Mouse (Mus musculus): ENCODE data around the gene Shisa3. TPM values are rescaled to one million over a fixed set of nuclear protein-coding genes. Genes with fewer than 3 reads are reported as not detected.

The Shisa3 gene
- polyA plus RNA-seq, 1 experiment, result 22.4 TPM

DNA sequence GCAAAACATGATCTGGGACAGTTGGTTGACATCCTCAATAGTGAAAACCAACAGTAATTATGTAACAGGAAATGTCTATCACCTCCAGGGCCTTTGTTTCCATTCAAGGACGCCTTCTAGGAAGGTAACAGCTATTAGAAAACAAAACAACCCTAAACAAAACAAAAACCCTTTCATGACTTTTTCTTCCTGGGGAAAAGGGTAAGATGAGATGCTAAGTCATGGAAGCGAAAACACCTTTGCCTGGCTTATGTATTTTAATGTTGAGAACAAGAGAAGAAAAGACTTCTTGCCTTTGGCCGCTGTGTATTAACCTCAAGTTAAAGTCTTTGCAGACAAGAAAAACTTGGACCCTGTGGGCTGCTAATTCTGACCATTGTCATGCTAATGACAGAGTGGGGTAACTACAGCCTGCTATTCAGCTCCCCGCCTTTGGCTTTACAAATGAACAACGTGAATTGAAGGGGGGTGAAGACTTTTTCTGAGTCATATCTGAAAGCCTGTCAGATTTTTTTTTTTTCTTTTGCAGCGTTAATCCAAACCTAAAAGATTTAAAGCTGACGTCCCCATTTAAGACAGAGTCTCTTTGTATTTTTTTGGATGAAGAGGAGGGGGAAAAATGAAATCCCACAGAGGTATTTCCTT, 25.6 kb downstream of the Shisa3 start:
- no peak overlapping the region for H3K27ac ChIP-seq (ENCODE audit: control insufficient read depth, insufficient read depth, low read depth, low read length)
- TF ChIP-seq POLR2A (IDR thresholded peaks at IDR 0.05; ENCODE audit: control insufficient read depth, low read depth, low read length), result no peak
- no peak for TF ChIP-seq CTCF (IDR thresholded peaks at IDR 0.05; ENCODE audit: control insufficient read depth, insufficient read depth, insufficient replicate concordance, low read depth, low read length)
- no peaks in the 10 kb centered on the region for H3K36me3 ChIP-seq (ENCODE audit: control insufficient read depth, insufficient read depth, low read length)
- no peaks in the 10 kb centered on the region for H3K4me1 ChIP-seq (ENCODE audit: control insufficient read depth, insufficient read depth, low read length)
- H3K27me3 ChIP-seq (ENCODE audit: control insufficient read depth, insufficient read depth, low read length), result no peaks in the 10 kb centered on the region
- H3K4me3 ChIP-seq (ENCODE audit: control insufficient read depth, low read depth, low read length), result no peak overlapping the region

DNA sequence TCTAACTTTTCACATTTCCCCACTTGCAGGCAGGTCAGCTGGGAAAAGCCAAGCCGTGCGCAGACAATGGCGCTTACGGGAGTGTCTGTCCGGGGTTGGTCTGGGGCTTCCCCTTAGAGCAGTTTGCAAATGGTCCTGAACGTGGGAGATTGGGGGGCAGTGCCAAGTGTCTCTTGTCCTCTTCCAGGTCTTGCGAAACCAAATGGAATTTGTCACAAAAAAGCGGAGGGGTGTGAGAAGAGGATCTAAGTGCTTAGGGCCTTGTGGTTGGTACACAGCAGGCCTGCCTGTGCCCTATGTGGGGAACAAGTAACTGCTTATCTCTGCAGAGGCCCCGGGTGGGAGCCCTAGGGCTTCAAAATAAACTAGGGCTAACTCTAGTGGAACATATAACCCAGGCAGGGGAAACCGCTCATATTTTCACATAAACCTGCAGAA, 26.2 kb downstream of the Shisa3 start:
- no peaks in the 10 kb centered on the region for H3K27me3 ChIP-seq (ENCODE audit: control insufficient read depth, insufficient read depth, low read length)
- H3K27ac ChIP-seq (ENCODE audit: control insufficient read depth, insufficient read depth, low read depth, low read length), result no peak overlapping the region
- no peak for TF ChIP-seq CTCF (IDR thresholded peaks at IDR 0.05; ENCODE audit: control insufficient read depth, insufficient read depth, insufficient replicate concordance, low read depth, low read length)
- TF ChIP-seq POLR2A (IDR thresholded peaks at IDR 0.05; ENCODE audit: control insufficient read depth, low read depth, low read length), result no peak
- no peaks in the 10 kb centered on the region for H3K4me1 ChIP-seq (ENCODE audit: control insufficient read depth, insufficient read depth, low read length)
- no peak overlapping the region for H3K4me3 ChIP-seq (ENCODE audit: control insufficient read depth, low read depth, low read length)
- no peaks in the 10 kb centered on the region for H3K36me3 ChIP-seq (ENCODE audit: control insufficient read depth, insufficient read depth, low read length)

DNA sequence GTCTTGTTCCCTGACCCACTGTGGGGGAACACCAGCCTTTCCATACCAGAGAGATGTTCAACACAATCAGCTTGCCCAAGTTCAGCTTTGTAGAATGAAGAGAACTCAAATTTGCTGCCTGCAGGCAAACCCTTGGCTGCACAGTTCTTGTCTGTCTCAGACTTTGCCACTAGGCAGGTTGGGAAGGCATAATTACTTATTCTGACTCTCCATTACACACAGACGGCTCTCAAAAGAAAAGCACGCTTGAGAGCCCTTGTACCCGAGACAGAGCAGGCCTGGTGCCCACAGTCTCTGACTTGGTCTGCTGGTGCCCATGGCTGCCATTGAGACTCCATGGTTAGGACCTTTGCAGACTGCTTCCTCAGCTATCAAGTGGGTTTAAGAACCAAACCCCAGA, 26.7 kb downstream of the Shisa3 start:
- TF ChIP-seq POLR2A (IDR thresholded peaks at IDR 0.05; ENCODE audit: control insufficient read depth, low read depth, low read length), result no peak
- H3K27me3 ChIP-seq (ENCODE audit: control insufficient read depth, insufficient read depth, low read length), result no peaks in the 10 kb centered on the region
- no peak overlapping the region for H3K27ac ChIP-seq (ENCODE audit: control insufficient read depth, insufficient read depth, low read depth, low read length)
- no peaks in the 10 kb centered on the region for H3K36me3 ChIP-seq (ENCODE audit: control insufficient read depth, insufficient read depth, low read length)
- H3K4me1 ChIP-seq (ENCODE audit: control insufficient read depth, insufficient read depth, low read length), result no peaks in the 10 kb centered on the region
- no peak overlapping the region for H3K4me3 ChIP-seq (ENCODE audit: control insufficient read depth, low read depth, low read length)

DNA sequence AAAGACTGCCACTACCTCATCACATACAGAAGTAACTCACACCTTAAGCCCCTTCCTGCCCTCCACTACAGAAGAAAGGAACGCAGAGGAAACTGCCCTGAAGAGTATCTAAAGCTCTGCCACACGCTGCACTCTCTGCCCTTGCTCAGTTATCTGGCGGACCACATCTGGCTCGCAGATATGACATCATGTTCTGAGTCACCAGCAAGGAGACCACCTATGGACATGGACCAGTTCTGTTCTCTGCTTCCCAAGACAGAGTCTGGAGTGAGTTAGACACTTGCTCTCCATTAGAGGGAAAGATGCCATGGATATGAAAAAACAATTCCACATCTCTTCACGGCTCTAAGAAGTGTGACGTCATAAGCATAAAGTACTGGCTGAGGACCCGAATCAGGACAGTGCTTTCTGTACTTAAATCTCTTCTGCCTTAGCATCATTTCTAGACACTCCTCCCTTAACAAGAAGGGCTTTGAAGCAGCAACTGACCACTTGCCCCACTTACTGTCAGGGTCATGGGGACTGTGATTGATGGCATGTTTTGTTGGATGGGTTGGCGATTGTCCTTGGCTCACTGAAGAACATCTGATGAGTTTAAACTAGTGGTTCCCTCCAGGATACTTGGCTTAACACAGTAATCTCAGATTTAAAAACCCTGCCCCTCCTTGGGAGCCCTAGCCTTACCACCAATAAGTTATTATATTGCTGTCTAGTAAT, 33.1 kb downstream of the Shisa3 start:
- Histone ChIP-seq H3K4me3 (ENCODE audit: control insufficient read depth, low read depth, low read length) (no peak overlapping the region), H3K36me3 (ENCODE audit: control insufficient read depth, insufficient read depth, low read length) (no peaks in the 10 kb centered on the region), H3K27me3 (ENCODE audit: control insufficient read depth, insufficient read depth, low read length) (no peaks in the 10 kb centered on the region), H3K4me1 (ENCODE audit: control insufficient read depth, insufficient read depth, low read length) (no peaks in the 10 kb centered on the region), H3K27ac (ENCODE audit: control insufficient read depth, insufficient read depth, low read depth, low read length) (no peak overlapping the region)
- TF ChIP-seq CTCF (IDR thresholded peaks at IDR 0.05; ENCODE audit: control insufficient read depth, insufficient read depth, insufficient replicate concordance, low read depth, low read length) (no peak), POLR2A (IDR thresholded peaks at IDR 0.05; ENCODE audit: control insufficient read depth, low read depth, low read length) (no peak)

DNA sequence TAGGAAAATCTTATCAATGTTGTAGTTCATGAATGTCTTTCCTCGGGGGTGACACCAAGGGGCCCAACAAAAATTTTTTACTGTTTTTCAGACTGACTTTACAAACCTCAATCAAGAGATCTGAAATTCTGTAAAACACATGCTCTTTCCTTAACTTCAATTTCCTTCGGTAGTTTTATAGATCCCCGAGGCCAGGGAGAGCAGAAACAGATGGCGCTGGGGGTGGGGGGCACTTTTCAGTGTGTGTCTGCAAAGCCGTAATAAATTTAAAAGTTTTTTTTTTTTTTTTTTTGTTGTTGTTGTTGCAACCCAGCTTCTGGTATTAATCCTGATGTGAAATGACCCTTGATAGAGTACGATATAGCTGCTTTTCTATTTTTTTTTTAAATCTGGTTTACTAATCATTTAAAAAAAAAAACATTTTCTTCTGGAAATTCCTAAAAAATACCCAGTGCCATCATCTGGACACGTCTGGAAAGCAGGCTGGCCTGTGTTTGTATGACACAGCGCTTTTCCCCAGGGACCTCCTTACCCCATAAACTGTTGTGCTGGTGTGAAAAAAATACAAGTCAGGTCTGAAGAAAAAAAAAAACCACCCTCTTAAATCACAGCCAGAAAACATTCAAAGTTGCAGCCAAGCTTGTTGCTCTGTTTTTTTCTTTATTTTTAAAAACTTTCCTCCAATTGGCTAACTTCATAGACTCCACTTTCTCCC, 33.9 kb downstream of the Shisa3 start:
- no peak for TF ChIP-seq CTCF (IDR thresholded peaks at IDR 0.05; ENCODE audit: control insufficient read depth, insufficient read depth, insufficient replicate concordance, low read depth, low read length)
- TF ChIP-seq POLR2A (IDR thresholded peaks at IDR 0.05; ENCODE audit: control insufficient read depth, low read depth, low read length), result no peak
- Histone ChIP-seq H3K4me3 (ENCODE audit: control insufficient read depth, low read depth, low read length) (no peak overlapping the region), H3K4me1 (ENCODE audit: control insufficient read depth, insufficient read depth, low read length) (no peaks in the 10 kb centered on the region), H3K27ac (ENCODE audit: control insufficient read depth, insufficient read depth, low read depth, low read length) (no peak overlapping the region), H3K36me3 (ENCODE audit: control insufficient read depth, insufficient read depth, low read length) (no peaks in the 10 kb centered on the region), H3K27me3 (ENCODE audit: control insufficient read depth, insufficient read depth, low read length) (no peaks in the 10 kb centered on the region)

DNA sequence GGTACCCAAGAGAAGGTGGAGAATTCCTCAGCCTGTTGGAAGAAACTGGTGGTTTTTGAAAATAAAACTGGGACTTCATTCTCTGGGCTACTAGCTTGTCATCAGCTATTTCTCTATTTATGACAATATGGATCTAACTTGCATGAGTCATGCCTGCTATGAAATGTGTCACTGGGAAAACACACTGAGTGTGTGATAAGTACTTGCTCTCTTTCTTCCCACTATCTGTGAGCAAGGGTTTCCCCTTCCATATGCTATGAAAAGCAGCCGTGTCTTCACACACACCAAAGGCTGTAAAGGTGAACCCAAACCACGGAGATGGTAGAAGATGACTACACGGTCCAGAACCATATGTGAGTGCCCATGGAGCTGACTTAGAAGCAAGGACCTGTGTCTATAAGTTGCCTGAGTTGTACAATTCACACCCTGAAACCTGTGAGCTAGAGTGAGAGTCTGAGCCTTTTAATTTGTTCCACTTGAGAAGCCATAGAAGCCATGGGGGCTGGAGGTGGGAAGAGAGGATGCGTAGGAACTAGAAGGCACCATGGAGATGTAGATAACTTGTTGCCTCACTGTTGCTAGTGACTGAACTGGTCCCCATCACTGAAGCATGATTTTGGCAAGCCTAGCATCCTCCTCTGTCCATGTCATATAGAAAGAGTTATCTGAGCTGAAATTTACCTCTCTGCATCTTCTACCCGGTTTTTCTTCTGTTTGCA, 36.0 kb downstream of the Shisa3 start:
- Histone ChIP-seq H3K4me1 (ENCODE audit: control insufficient read depth, insufficient read depth, low read length) (no peaks in the 10 kb centered on the region), H3K36me3 (ENCODE audit: control insufficient read depth, insufficient read depth, low read length) (no peaks in the 10 kb centered on the region), H3K4me3 (ENCODE audit: control insufficient read depth, low read depth, low read length) (no peak overlapping the region), H3K27me3 (ENCODE audit: control insufficient read depth, insufficient read depth, low read length) (no peaks in the 10 kb centered on the region), H3K27ac (ENCODE audit: control insufficient read depth, insufficient read depth, low read depth, low read length) (no peak overlapping the region)
- no peak for TF ChIP-seq POLR2A (IDR thresholded peaks at IDR 0.05; ENCODE audit: control insufficient read depth, low read depth, low read length)
- TF ChIP-seq CTCF (IDR thresholded peaks at IDR 0.05; ENCODE audit: control insufficient read depth, insufficient read depth, insufficient replicate concordance, low read depth, low read length), result no peak
